Mouse (Mus musculus): ENCODE measurements around the gene Pnpla3.
A peak's percentile ranks its signal among the peaks of the same experiment; 100 is the strongest.

The Pnpla3 gene

GRCm38 (mm10) chr15:84218783-84219271 lies 51.2 kb downstream of the Pnpla3 start:
- DNase-seq, result peak; percentile 96

- DNase-seq, result no peak
These were observed 53.9 kb downstream of the Pnpla3 start for GRCm38 (mm10) chr15:84221539-84221938.

- DNase-seq, result no peak
These were observed 55.8 kb downstream of the Pnpla3 start for GRCm38 (mm10) chr15:84223423-84223822.

GRCm38 (mm10) chr15:84224779-84225178 lies 57.1 kb downstream of the Pnpla3 start:
- DNase-seq, result no peak

- DNase-seq, result no peak
These were observed 59.3 kb downstream of the Pnpla3 start for GRCm38 (mm10) chr15:84226918-84227317.

GRCm38 (mm10) chr15:84230661-84231060 lies 63.0 kb downstream of the Pnpla3 start:
- peak; percentile 96 for DNase-seq

- DNase-seq, result peak; percentile 98
These were observed 63.6 kb downstream of the Pnpla3 start for GRCm38 (mm10) chr15:84231113-84231712.

GRCm38 (mm10) chr15:84231721-84232561 lies 64.3 kb downstream of the Pnpla3 start, which contains the start of gene Parvb:
TSS of gene Parvb (plus strand) at chr15:84232043.
- DNase-seq, result peak; percentile 98

- no peak for DNase-seq
These were observed 65.0 kb downstream of the Pnpla3 start for GRCm38 (mm10) chr15:84232609-84233008.

- DNase-seq, result no peak
These were observed 67.4 kb downstream of the Pnpla3 start for GRCm38 (mm10) chr15:84234794-84235581.

GRCm38 (mm10) chr15:84235646-84236045 lies 68.0 kb downstream of the Pnpla3 start:
- peak; percentile 99 for DNase-seq

All from heart, adult 11 months (tissue).